Mouse (Mus musculus): ENCODE results near the gene Igsf3.

The Igsf3 gene

DNA sequence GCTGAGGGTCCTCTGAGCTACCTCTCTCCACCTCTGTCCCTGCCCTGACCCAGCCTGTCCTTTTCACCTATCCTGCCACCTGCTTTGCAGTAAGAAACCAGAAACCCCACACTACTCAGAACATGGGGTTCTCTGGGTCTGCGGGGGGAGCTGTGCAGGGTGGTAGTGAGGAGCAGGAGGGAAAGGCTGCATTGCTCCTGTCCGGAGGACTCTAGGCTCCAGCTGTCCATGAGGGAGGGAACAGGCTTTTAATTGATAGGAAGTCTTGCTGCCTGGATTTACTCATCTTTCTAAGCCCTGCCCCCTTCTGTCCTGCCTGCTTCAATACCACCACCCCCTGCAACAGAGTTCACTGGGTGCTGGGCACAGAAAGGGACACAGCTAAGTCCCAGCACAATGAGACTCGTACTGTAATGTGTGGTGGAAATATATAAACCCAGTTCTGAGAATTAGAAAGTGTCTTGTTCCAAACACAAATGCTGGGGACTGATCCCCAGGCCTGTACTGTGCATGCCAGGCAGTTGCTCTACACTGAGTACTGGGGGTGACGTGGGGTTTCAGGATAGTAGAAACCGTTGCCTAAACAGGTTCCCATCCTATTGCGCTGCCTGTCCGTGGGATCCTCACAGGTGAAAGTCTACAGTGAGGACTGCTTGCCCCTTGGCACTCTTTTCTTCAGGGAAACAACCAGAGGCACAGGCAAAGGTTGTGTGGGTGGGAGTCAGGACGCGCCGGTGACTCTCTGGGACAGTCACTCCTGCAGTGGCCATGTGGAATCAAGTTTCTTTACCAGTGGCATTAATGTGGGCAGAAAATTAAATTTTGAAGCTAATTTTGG is 133.0 kb downstream of the Igsf3 start:
- DNase-seq: no peak

DNA sequence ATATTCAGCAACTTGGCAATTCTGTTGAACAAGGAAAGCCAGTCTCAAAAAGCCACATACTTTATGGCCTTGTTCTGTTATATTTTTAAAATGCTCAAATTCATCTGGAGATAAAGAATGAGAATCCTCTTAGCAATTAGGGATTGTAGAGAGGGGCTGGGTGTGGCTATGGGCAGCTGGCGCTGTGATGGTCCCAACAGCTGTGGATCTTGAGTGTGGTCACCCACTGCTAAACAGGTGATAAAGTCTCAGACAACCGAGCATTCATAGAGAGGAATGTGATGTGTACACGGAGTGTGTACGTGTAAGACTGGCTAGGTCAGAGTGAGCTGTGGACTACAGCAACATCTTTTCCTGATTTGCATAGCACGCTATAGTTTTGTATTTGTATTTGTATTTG is 133.7 kb downstream of the Igsf3 start:
- DNase-seq: no peak

All from kidney, adult 9 months (tissue).